Mouse (Mus musculus) hindbrain, embryonic 14.5 days (tissue): ENCODE data around the gene Smarcd3. TPM values are rescaled to one million over a fixed set of nuclear protein-coding genes. Genes with fewer than 3 reads are reported as not detected.
A peak's percentile ranks its signal among the peaks of the same experiment; 100 is the strongest.

ENCODE experiments used
- ATAC-seq: fragments of 200-750 bp; cut with Nextera tagmentation; 2 replicates; pipeline ENCODE4 v1.8.0; 2017; ENCODE audit warnings: moderate number of reproducible peaks, mild to moderate bottlenecking, moderate TSS enrichment, moderate library complexity; ENCODE audit not compliant: low FRiP score
- DNase-seq: peaks from one replicate; pipeline ENCODE4 v3.0.0-alpha.2; 2015; ENCODE audit warnings: low spot score
- H3K27ac ChIP-seq: fragments of 300-500 bp; sonication (generic); 2 replicates; pipeline ENCODE4 v1.5.1; 2014; ENCODE audit warnings: mild to moderate bottlenecking, moderate library complexity
- H3K27me3 ChIP-seq: fragments of 300-500 bp; sonication (generic); 2 replicates; pipeline ENCODE4 v1.6.1; 2014; ENCODE audit warnings: mild to moderate bottlenecking, low read length, mixed read lengths; ENCODE audit not compliant: control insufficient read depth, insufficient read depth
- H3K36me3 ChIP-seq: fragments of 300-500 bp; sonication (generic); replicated peaks from 2 replicates; pipeline ENCODE4 v1.6.1; 2014; ENCODE audit not compliant: control insufficient read depth, insufficient read depth
- H3K4me1 ChIP-seq: fragments of 300-500 bp; sonication (generic); replicated peaks from 2 replicates; pipeline ENCODE4 v1.6.1; 2014; ENCODE audit warnings: antibody characterized with exemption, low read length, mixed read lengths; ENCODE audit not compliant: control insufficient read depth, insufficient read depth
- H3K4me2 ChIP-seq: fragments of 300-500 bp; sonication (generic); replicated peaks from 2 replicates; pipeline ENCODE4 v1.6.1; 2014; ENCODE audit warnings: mild to moderate bottlenecking, moderate library complexity
- H3K4me3 ChIP-seq: fragments of 300-500 bp; sonication (generic); replicated peaks from 2 replicates; pipeline ENCODE4 v1.5.1; 2014; ENCODE audit warnings: mild to moderate bottlenecking, low read length
- H3K9ac ChIP-seq: fragments of 300-500 bp; sonication (generic); 2 replicates; pipeline ENCODE4 v1.6.1; 2014
- H3K9me3 ChIP-seq: fragments of 300-500 bp; sonication (generic); 2 replicates; pipeline ENCODE4 v1.6.1; 2016; ENCODE audit warnings: low read length; ENCODE audit not compliant: control insufficient read depth
- WGBS: fragments of 180-500 bp; shearing (Covaris S2); extraction: QIAGEN DNeasy Blood & Tissue Kit; methylation state at CpG from one replicate; pipeline ENCODE4 v1.1.7; 2014; 5-methylcytosine and 5-hydroxymethylcytosine counted together
- microRNA counts: library from miRNA; unstranded; fragments of <30 nt; microRNA quantifications from one replicate; lab custom pipeline; 2016
- microRNA-seq: library from miRNA; unstranded; fragments of <30 nt; microRNA quantifications from one replicate; pipeline ENCODE4, GENCODE M21; 2016
- polyA plus RNA-seq: library from polyadenylated mRNA; unstranded; fragments of >200 nt; fragmentation: Nextera tagmentation; extraction: Ambion mirVana; gene quantifications from 2 replicates; pipeline ENCODE4 v1.2.1, GENCODE M21; 2014

Smarcd3 gene
- polyA plus RNA-seq, 1 experiment from 2014 or later: 149 TPM

DNA sequence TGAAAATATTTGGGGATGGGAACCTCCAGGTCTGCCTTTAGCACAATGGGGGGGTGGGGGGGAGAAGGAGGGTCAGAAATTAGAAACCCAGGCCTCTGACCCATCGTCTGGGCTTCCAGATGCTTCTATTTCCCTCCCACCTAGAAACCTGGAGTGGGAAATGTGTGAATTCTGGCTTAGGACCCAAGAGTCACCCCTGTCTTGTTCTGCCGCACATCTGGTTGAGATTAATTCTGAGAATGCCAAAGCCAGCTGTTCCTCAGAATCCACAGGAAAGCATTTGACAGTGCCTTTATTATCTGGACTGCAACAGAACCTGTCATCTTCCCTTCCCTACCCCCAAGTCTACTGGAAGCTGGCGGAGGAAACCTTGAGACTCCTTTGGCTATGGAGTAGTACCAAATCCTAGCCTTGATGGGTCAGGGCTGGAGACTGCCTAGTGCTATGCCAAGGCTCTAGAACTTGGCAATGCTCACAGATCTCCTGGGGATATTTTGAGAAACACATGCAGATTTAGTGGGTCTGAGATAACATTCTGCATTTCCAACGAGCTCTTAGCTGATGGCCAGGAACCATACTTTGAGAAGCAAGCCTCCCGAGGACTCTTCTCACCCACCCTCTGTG, 70.5 kb downstream of the Smarcd3 start:
- no peak for DNase-seq
- Histone ChIP-seq H3K27me3 (no peaks in the 10 kb centered on the region), H3K36me3 (no peaks in the 10 kb centered on the region), H3K9ac (no peak overlapping the region), H3K4me3 (no peak overlapping the region), H3K4me1 (peaks cover 12% of the 10 kb centered on the region), H3K27ac (no peak overlapping the region), H3K9me3 (no peaks in the 10 kb centered on the region), H3K4me2 (no peak overlapping the region)
- no peak for ATAC-seq
- 76% methylated on average over 5 of the region's 5 CpGs for WGBS

DNA sequence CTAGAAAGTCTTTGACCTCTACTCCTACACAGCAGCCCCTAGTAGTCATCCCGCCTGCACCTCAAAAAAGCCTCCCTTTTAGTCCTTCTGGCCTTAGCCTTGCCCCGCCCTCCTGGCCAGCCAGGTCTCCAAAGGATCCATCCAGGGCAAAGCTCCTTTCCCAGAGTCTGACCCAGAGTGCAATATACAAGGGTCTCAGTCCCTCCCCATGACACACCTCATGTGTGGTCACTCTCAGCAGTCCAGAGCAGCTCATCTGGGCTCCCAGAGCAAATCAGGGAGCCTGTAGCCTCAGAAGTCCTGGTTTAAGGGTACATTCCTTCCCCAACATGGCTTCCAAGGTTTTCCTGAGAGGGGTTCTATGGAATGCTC, 72.9 kb downstream of the Smarcd3 start:
- H3K9me3 ChIP-seq: no peaks in the 10 kb centered on the region
- no peaks in the 10 kb centered on the region for H3K27me3 ChIP-seq
- peak; percentile 23 for ATAC-seq
- no peak for DNase-seq
- H3K4me1 ChIP-seq: peaks cover 12% of the 10 kb centered on the region
- H3K4me3 ChIP-seq: no peak overlapping the region
- no peak overlapping the region for H3K9ac ChIP-seq
- WGBS: 45% methylated on average over 2 of the region's 2 CpGs
- peak overlapping the region; percentile 36; the same call in 1 of the 2 replicates for H3K27ac ChIP-seq
- H3K36me3 ChIP-seq: no peaks in the 10 kb centered on the region
- peak overlapping the region; percentile 33 for H3K4me2 ChIP-seq

DNA sequence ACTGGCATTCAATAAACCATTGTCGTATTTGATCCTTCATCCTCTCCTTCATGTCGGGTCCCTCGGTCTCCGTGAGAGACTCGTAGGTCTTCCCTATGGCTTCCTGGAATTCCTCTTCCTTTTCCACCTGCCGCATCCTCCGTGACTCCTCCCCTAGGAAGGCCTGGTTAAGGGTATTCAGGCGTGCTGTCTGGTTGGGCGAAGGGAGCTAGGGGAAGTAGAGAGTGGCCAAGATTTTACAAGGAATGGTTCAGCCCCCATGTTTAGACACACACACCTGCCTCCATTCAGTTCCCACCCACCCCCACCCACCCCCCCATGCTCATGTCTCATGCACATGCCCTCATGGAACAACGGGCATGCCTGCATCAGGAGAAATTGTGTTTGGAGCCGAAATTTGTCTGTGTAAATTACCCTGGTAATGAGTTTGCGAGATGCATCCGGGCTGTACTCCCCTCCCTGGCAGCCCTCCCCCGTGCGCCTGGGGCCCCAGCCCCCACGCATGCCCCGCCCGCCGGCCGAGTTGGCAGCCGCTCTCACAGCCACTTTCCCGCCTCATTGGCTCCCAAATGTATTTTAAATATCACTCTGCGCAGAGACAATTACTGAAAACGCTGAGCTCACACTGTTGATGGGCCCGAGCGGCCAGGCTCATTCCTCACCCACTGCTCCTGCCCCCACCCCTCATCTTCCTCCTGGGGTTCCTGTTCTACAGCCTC, 73.5 kb downstream of the Smarcd3 start:
- H3K4me2 ChIP-seq: peak overlapping the region; percentile 33
- peak overlapping the region; percentile 68 for H3K27ac ChIP-seq
- H3K9me3 ChIP-seq: no peaks in the 10 kb centered on the region
- ATAC-seq (peak; percentile 87), DNase-seq (peak; percentile 72)
- no peak overlapping the region for H3K4me3 ChIP-seq
- H3K9ac ChIP-seq: no peak overlapping the region
- H3K36me3 ChIP-seq: no peaks in the 10 kb centered on the region
- 22% methylated on average over 26 of the region's 26 CpGs for WGBS
- peaks cover 12% of the 10 kb centered on the region for H3K4me1 ChIP-seq
- no peaks in the 10 kb centered on the region for H3K27me3 ChIP-seq

DNA sequence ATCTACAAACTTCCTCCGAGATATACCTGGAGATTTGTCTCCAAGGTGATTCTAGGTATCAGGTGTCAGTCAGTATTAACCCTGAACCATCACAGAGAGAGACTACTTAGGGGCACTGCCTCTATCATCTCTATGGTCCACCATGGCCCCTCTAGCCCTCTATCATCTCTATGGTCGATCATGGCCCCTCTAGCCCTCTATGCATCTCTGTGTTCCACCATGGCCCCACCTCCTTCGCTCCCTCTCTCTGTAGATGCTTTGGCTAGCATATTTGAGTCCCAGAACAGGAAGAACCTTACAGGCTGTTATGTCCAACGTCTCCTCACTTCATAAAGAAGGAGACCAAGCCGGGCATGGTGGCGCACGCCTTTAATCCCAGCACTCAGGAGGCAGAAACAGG, 81.6 kb downstream of the Smarcd3 start:
- Histone ChIP-seq H3K27me3 (no peaks in the 10 kb centered on the region), H3K4me1 (no peaks in the 10 kb centered on the region; the same call in 1 of the 2 replicates), H3K4me2 (no peak overlapping the region), H3K36me3 (no peaks in the 10 kb centered on the region), H3K4me3 (no peak overlapping the region), H3K9ac (no peak overlapping the region), H3K27ac (no peak overlapping the region), H3K9me3 (no peaks in the 10 kb centered on the region)
- DNase-seq: no peak
- no peak for ATAC-seq
- 82% methylated on average over 7 of the region's 7 CpGs for WGBS

DNA sequence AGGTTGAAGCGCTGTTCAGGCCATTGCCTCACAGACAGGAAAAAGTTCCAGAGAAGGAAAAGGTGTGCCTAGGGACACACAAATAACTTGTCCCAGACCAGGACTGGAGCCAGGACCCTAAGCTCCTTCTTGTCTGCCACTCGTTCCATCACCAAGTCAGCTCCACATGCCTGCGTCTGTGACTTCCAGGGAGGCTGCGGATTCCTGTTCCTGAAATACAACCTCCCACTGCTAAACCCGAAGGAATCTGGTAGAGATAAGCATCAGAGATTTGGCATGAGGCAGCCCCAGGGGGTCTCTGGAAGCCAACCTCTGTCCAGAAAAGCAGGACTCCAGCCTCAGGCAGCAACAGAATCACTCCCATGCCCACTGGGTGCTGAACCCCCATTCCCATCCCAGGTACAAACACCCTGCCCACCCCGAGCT, 83.1 kb downstream of the Smarcd3 start:
- no peaks in the 10 kb centered on the region for H3K36me3 ChIP-seq
- no peak overlapping the region for H3K4me2 ChIP-seq
- no peak overlapping the region for H3K4me3 ChIP-seq
- H3K9me3 ChIP-seq: no peaks in the 10 kb centered on the region
- H3K27ac ChIP-seq: no peak overlapping the region
- DNase-seq (no peak), ATAC-seq (no peak)
- 57% methylated on average over 6 of the region's 6 CpGs for WGBS
- no peak overlapping the region for H3K9ac ChIP-seq
- no peaks in the 10 kb centered on the region for H3K27me3 ChIP-seq
- H3K4me1 ChIP-seq: no peaks in the 10 kb centered on the region; the same call in 1 of the 2 replicates

MicroRNAs encoded within 50 kb of the gene (microRNA counts, 519-probe panel; counts per million panel counts)
- not detected for microRNA mmu-miR-671-3p (lab: Ali Mortazavi, UCI)
- not detected for microRNA mmu-miR-671-5p (lab: Ali Mortazavi, UCI)

Small RNA genes within 50 kb of the gene (microRNA-seq; reads per million reads assigned to microRNA genes)
- gene Mir671: 344 reads per million, percentile 67 among the genes with 10 or more reads in this experiment

Other genes with a start within 250 kb of the Smarcd3 start
- gene Atg9b, start 232.3 kb downstream of the Smarcd3 start, polyA plus RNA-seq: 1.6 and 2.4 TPM in 2 replicates
- gene Abcb8, start 230.7 kb downstream of the Smarcd3 start, polyA plus RNA-seq: 42.0 and 45.6 TPM in 2 replicates
- gene Asic3, start 211.0 kb downstream of the Smarcd3 start, polyA plus RNA-seq: 0.35 and 0.80 TPM in 2 replicates
- 115 and 123 TPM in 2 replicates for gene Cdk5, start 200.9 kb downstream of the Smarcd3 start, polyA plus RNA-seq
- 21.1 and 23.6 TPM in 2 replicates for gene Slc4a2, start 200.6 kb downstream of the Smarcd3 start, polyA plus RNA-seq
- 92.8 and 92.9 TPM in 2 replicates for gene Fastk, start 179.1 kb downstream of the Smarcd3 start, polyA plus RNA-seq
- gene Tmub1, start 176.6 kb downstream of the Smarcd3 start, polyA plus RNA-seq: 54.4 and 62.4 TPM in 2 replicates
- gene Agap3, start 172.2 kb downstream of the Smarcd3 start, polyA plus RNA-seq: 66.3 and 73.1 TPM in 2 replicates
- gene Gbx1, start 97.2 kb downstream of the Smarcd3 start, polyA plus RNA-seq: 3.3 and 4.9 TPM in 2 replicates
- gene Asb10, start 83.4 kb downstream of the Smarcd3 start, polyA plus RNA-seq: 0.22 and 0.23 TPM in 2 replicates
- 0.10 and 0.19 TPM in 2 replicates for gene 4931409K22Rik, start 67.6 kb downstream of the Smarcd3 start, polyA plus RNA-seq
- 72.3 and 87.2 TPM in 2 replicates for gene Abcf2, start 46.9 kb downstream of the Smarcd3 start, polyA plus RNA-seq
- gene Chpf2, start 37.7 kb downstream of the Smarcd3 start, polyA plus RNA-seq: 14.0 and 14.4 TPM in 2 replicates
- gene Nub1, start 61.1 kb upstream of the Smarcd3 start, polyA plus RNA-seq: 48.5 and 51.7 TPM in 2 replicates
- 7.2 and 12.0 TPM in 2 replicates for gene Wdr86, start 106.3 kb upstream of the Smarcd3 start, polyA plus RNA-seq
- 2.1 and 3.0 TPM in 2 replicates for gene Crygn, start 133.6 kb upstream of the Smarcd3 start, polyA plus RNA-seq
- 235 and 245 TPM in 2 replicates for gene Rheb, start 218.2 kb upstream of the Smarcd3 start, polyA plus RNA-seq